Mouse (Mus musculus) liver, postnatal 0 days (tissue): ENCODE data around the gene Nrp2. TPM values are rescaled to one million over a fixed set of nuclear protein-coding genes. Genes with fewer than 3 reads are reported as not detected.
A peak's percentile ranks its signal among the peaks of the same experiment; 100 is the strongest.

Experiments
- ATAC-seq: fragments of 200-750 bp; cut with Nextera tagmentation; 2 replicates; pipeline ENCODE4 v1.8.0; 2017; ENCODE audit warnings: mild to moderate bottlenecking, moderate library complexity
- DNase-seq: peaks from one replicate; pipeline ENCODE4 v3.0.0-alpha.2; 2016
- H3K27ac ChIP-seq: fragments of 300-500 bp; sonication (generic); 2 replicates; pipeline ENCODE4 v1.5.1; 2014; ENCODE audit warnings: antibody characterized with exemption, moderate library complexity, mild to moderate bottlenecking, low read depth
- H3K27me3 ChIP-seq: fragments of 300-500 bp; sonication (generic); 2 replicates; pipeline ENCODE4 v1.6.1; 2014; ENCODE audit warnings: low read length, control low read depth, mixed read lengths; ENCODE audit not compliant: insufficient read depth
- H3K36me3 ChIP-seq: fragments of 300-500 bp; sonication (generic); replicated peaks from 2 replicates; pipeline ENCODE4 v1.6.1; 2014; ENCODE audit warnings: mild to moderate bottlenecking, control low read depth, low read length, moderate library complexity, mixed read lengths; ENCODE audit not compliant: insufficient read depth
- H3K4me1 ChIP-seq: fragments of 300-500 bp; sonication (generic); 2 replicates; pipeline ENCODE4 v1.6.1; 2014; ENCODE audit warnings: antibody characterized with exemption, mild to moderate bottlenecking, control low read depth; ENCODE audit not compliant: insufficient read depth
- H3K4me2 ChIP-seq: fragments of 300-500 bp; sonication (generic); 2 replicates; pipeline ENCODE4 v1.6.1; 2014; ENCODE audit warnings: low read depth, mild to moderate bottlenecking, low read length, moderate library complexity, mixed read lengths
- H3K4me3 ChIP-seq: fragments of 300-500 bp; sonication (generic); 2 replicates; pipeline ENCODE4 v1.5.1; 2014; ENCODE audit warnings: low read depth, low read length
- H3K9ac ChIP-seq: fragments of 300-500 bp; sonication (generic); replicated peaks from 2 replicates; pipeline ENCODE4 v1.6.1; 2014; ENCODE audit warnings: mild to moderate bottlenecking, moderate library complexity
- H3K9me3 ChIP-seq: fragments of 300-500 bp; sonication (generic); 2 replicates; pipeline ENCODE4 v1.6.1; 2016; ENCODE audit warnings: mild to moderate bottlenecking, control low read depth, low read length, mixed read lengths
- CTCF ChIP-seq: sonication (generic); IDR thresholded peaks from 2 replicates; pipeline ENCODE4 v1.5.1; 2016; ENCODE audit warnings: antibody characterized with exemption, low read depth
- EP300 ChIP-seq: IDR thresholded peaks from 2 replicates; pipeline ENCODE4 v1.6.1; 2016; ENCODE audit warnings: antibody characterized with exemption, low read depth, mild to moderate bottlenecking
- WGBS: fragments of 180-500 bp; shearing (Covaris S2); extraction: QIAGEN DNeasy Blood & Tissue Kit; methylation state at CpG from one replicate; pipeline ENCODE4 v1.1.7; 2014; ENCODE audit not compliant: insufficient replicate concordance; 5-methylcytosine and 5-hydroxymethylcytosine counted together
- polyA plus RNA-seq: library from polyadenylated mRNA; unstranded; fragments of >200 nt; fragmentation: Nextera tagmentation; extraction: Ambion mirVana; gene quantifications from 2 replicates; pipeline ENCODE4 v1.2.1, GENCODE M21; 2015

Gene Nrp2
- polyA plus RNA-seq, 1 experiment from 2014 or later, result 0.96 TPM

- peaks cover 64% of the 10 kb centered on the region for H3K27me3 ChIP-seq
- peak overlapping the region; percentile 82; the same call in 1 of the 2 replicates for H3K4me2 ChIP-seq
- no peak for TF ChIP-seq EP300
- TF ChIP-seq CTCF, result no peak
Measured at GRCm38 (mm10) chr1:62707913-62708860, 5.1 kb downstream of the Nrp2 start.

GRCm38 (mm10) chr1:62709770-62710335, 6.8 kb downstream of the Nrp2 start:
- H3K4me2 ChIP-seq, result no peak overlapping the region
- ATAC-seq, result no peak
- no peak overlapping the region for H3K9ac ChIP-seq
- WGBS, result 55% methylated on average over 5 of the region's 5 CpGs
- peaks cover 13% of the 10 kb centered on the region for H3K4me1 ChIP-seq
- no peak overlapping the region for H3K4me3 ChIP-seq
- no peaks in the 10 kb centered on the region for H3K9me3 ChIP-seq
- H3K36me3 ChIP-seq, result no peaks in the 10 kb centered on the region
- no peak for DNase-seq
- TF ChIP-seq EP300, result no peak
- TF ChIP-seq CTCF, result no peak
- H3K27ac ChIP-seq, result no peak overlapping the region
- H3K27me3 ChIP-seq, result peaks cover 49% of the 10 kb centered on the region

More at GRCm38 (mm10) chr1:62707913-62708860, 5.1 kb downstream of the Nrp2 start:
- Histone ChIP-seq H3K27ac (no peak overlapping the region), H3K36me3 (no peaks in the 10 kb centered on the region), H3K4me3 (no peak overlapping the region), H3K4me1 (peaks cover 19% of the 10 kb centered on the region), H3K9ac (no peak overlapping the region), H3K9me3 (no peaks in the 10 kb centered on the region)
- DNase-seq (no peak), ATAC-seq (no peak)
- 31% methylated on average over 17 of the region's 17 CpGs for WGBS

DNA sequence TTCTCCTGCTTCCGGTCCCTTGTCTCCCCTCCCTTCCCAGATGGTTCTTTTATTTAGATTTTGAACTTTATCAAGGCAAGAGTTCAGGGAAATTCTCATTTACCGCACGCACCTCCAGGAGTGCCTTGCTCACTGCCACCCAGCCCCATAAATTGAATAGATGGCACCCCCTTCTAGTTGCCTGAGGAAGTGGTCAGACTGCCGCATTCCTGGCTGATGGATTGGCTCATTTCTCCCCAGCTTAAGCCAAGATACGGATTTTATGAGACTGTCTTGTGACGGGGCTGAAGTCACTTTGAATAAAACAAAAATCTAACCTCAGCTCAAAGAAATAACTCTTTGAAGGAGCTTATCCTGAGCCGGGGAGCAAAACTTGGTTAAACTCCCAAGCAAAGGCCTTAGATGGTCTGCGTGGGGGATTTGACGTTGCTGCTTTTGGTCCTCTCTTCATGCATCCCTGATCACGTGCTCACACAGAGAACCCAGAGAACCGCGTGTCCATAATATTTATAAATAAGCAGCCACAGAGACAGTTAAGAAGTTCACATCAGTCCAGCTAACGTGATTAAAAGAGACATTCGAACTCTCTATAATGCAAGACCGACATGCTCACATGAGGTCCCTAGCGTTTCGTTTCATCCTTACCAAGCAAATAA, 10.1 kb downstream of the Nrp2 start:
- no peak overlapping the region for H3K4me2 ChIP-seq
- TF ChIP-seq EP300 (no peak), CTCF (no peak)
- no peaks in the 10 kb centered on the region for H3K36me3 ChIP-seq
- no peak overlapping the region for H3K4me3 ChIP-seq
- H3K9ac ChIP-seq, result no peak overlapping the region
- no peaks in the 10 kb centered on the region for H3K4me1 ChIP-seq
- no peak for DNase-seq
- WGBS, result 74% methylated on average over 17 of the region's 17 CpGs
- peaks cover 17% of the 10 kb centered on the region; the same call in 1 of the 2 replicates for H3K27me3 ChIP-seq
- no peak for ATAC-seq
- no peaks in the 10 kb centered on the region for H3K9me3 ChIP-seq
- no peak overlapping the region for H3K27ac ChIP-seq

GRCm38 (mm10) chr1:62715004-62715403, 11.9 kb downstream of the Nrp2 start:
- Histone ChIP-seq H3K4me2 (no peak overlapping the region), H3K36me3 (no peaks in the 10 kb centered on the region), H3K4me1 (no peaks in the 10 kb centered on the region), H3K9ac (no peak overlapping the region), H3K27me3 (peaks cover 2% of the 10 kb centered on the region; the same call in 1 of the 2 replicates), H3K27ac (no peak overlapping the region), H3K4me3 (no peak overlapping the region), H3K9me3 (no peaks in the 10 kb centered on the region)
- DNase-seq (no peak), ATAC-seq (no peak)
- WGBS, result 86% methylated on average over 1 of the region's 1 CpGs
- TF ChIP-seq CTCF, result no peak
- TF ChIP-seq EP300, result no peak

- H3K27ac ChIP-seq, result no peak overlapping the region
- TF ChIP-seq CTCF (no peak), EP300 (no peak)
- 49% methylated on average over 4 of the region's 4 CpGs for WGBS
Measured at GRCm38 (mm10) chr1:62715692-62716091, 12.6 kb downstream of the Nrp2 start.

More at GRCm38 (mm10) chr1:62715692-62716091, 12.6 kb downstream of the Nrp2 start:
- ATAC-seq (no peak), DNase-seq (no peak)
- no peak overlapping the region for H3K4me2 ChIP-seq
- H3K4me3 ChIP-seq, result no peak overlapping the region
- no peaks in the 10 kb centered on the region for H3K36me3 ChIP-seq
- H3K4me1 ChIP-seq, result peaks cover 3% of the 10 kb centered on the region; the same call in 1 of the 2 replicates
- H3K9ac ChIP-seq, result no peak overlapping the region
- H3K27me3 ChIP-seq, result no peaks in the 10 kb centered on the region
- H3K9me3 ChIP-seq, result no peaks in the 10 kb centered on the region
